Mouse (Mus musculus) ES-E14 (cell line): ENCODE measurements at regions not wholly inside any gene's neighbourhood (a gene's known extent, or its start where the extent isn't known, plus 50 kb on each side); places are given as distances from the start of the nearest gene placed in this dataset.

ENCODE experiments used
- DNase-seq: peaks from one replicate; pipeline ENCODE4 v3.0.0-alpha.2; 2013; ENCODE audit warnings: low read depth, low spot score
- H3K27ac ChIP-seq: 2 replicates; pipeline ENCODE4 v1.5.1; 2012; ENCODE audit warnings: low read depth, mild to moderate bottlenecking, low read length, moderate library complexity, mixed read lengths; ENCODE audit not compliant: poor library complexity, insufficient read depth, severe bottlenecking
- H3K36me3 ChIP-seq: 2 replicates; pipeline ENCODE4 v1.6.1; 2012; ENCODE audit warnings: mild to moderate bottlenecking, low read length, moderate library complexity, mixed read lengths; ENCODE audit not compliant: control insufficient read depth, poor library complexity, insufficient read depth, severe bottlenecking
- H3K4me1 ChIP-seq, 2 experiments: fragments of 150-350 bp in 1 of 2; sonication (generic) in 1 of 2; 2 replicates each; pipeline ENCODE4 v1.6.1; 2012; ENCODE audit warnings: low read length in 2 of 2, mild to moderate bottlenecking in 1 of 2, mixed read lengths in 1 of 2; ENCODE audit not compliant: control insufficient read depth in 2 of 2, insufficient read depth in 2 of 2, poor library complexity in 1 of 2
- H3K4me3 ChIP-seq, 2 experiments: fragments of 150-350 bp in 1 of 2; sonication (generic) in 1 of 2; 2 replicates each; pipeline ENCODE4 v1.5.1; 2012; ENCODE audit warnings: low read length in 2 of 2, low read depth in 1 of 2, mild to moderate bottlenecking in 1 of 2, mixed read lengths in 1 of 2; ENCODE audit not compliant: insufficient read depth in 1 of 2, poor library complexity in 1 of 2, severe bottlenecking in 1 of 2
- H3K9ac ChIP-seq: 2 replicates; pipeline ENCODE4 v1.6.1; 2012; ENCODE audit warnings: low read depth, mild to moderate bottlenecking, low read length, mixed read lengths; ENCODE audit not compliant: poor library complexity, insufficient read depth, severe bottlenecking
- H3K9me3 ChIP-seq: fragments of 150-350 bp; sonication (generic); 2 replicates; pipeline ENCODE4 v1.6.1; 2012; ENCODE audit warnings: low read depth, mild to moderate bottlenecking, low read length; ENCODE audit not compliant: control insufficient read depth, insufficient read depth
- CHD2 ChIP-seq: IDR thresholded peaks from 2 replicates; pipeline ENCODE4 v1.6.1; 2014; ENCODE audit warnings: mild to moderate bottlenecking, low read depth, low read length, inconsistent platforms
- HCFC1 ChIP-seq: IDR thresholded peaks from 2 replicates; pipeline ENCODE4 v1.6.1; 2012; ENCODE audit warnings: low read length, inconsistent platforms, borderline replicate concordance; ENCODE audit not compliant: insufficient read depth
- MAFK ChIP-seq: IDR thresholded peaks from 2 replicates; pipeline ENCODE4 v1.6.1; 2014; ENCODE audit warnings: mild to moderate bottlenecking, low read depth, low read length, inconsistent platforms; ENCODE audit not compliant: insufficient read depth
- ZC3H11A ChIP-seq: IDR thresholded peaks from 2 replicates; pipeline ENCODE4 v1.6.1; 2012; ENCODE audit warnings: low read depth, mild to moderate bottlenecking, inconsistent platforms, low read length, borderline replicate concordance
- ZNF384 ChIP-seq: IDR thresholded peaks from 2 replicates; pipeline ENCODE4 v1.6.1; 2012; ENCODE audit warnings: low read depth, low read length, inconsistent platforms
- in situ Hi-C, 2 experiments: fragments of 600-800 bp; cut with MboI; formaldehyde crosslinking; loops; one replicate each; pipeline ENCODE4 v1.15.1; 2025; ENCODE audit warnings: low sequenced_read_pairs in 2 of 2, inconsistent platforms in 1 of 2; ENCODE audit not compliant: unreplicated experiment in 2 of 2

DNA sequence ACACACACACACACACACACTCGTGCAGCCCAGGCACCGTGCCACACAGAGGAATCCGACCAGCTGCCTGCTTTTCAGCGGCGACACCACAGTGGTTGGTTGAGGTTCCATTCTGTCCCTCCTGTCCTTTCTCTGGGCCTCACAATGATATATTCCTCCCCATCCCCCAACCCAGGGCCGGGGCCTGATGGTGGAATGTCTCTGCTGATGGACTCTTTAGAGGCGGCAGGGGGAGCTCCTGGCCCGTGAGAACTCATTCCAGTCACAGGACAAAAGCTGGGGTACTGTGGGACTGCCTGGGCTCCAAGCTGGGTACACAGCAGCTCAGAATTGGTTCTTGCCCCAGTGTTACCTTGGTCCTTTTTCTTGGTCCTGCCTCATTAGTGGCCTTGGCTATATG is 78.1 kb downstream of the Tpra1 start:
- no peak overlapping the region for H3K27ac ChIP-seq
- TF ChIP-seq MAFK, result no peak
- no peak for TF ChIP-seq ZC3H11A
- no peak for TF ChIP-seq HCFC1
- TF ChIP-seq CHD2, result no peak
- no peak for TF ChIP-seq ZNF384
- in situ Hi-C loops, result no loop called here
- peaks cover 0 to 15% of the 10 kb centered on the region in 2 experiments; a peak in 1 of 4 replicates for H3K4me1 ChIP-seq
- H3K9ac ChIP-seq, result no peak overlapping the region
- H3K36me3 ChIP-seq, result no peaks in the 10 kb centered on the region
- no peak overlapping the region for H3K4me3 ChIP-seq
- DNase-seq, result no peak
- no peaks in the 10 kb centered on the region for H3K9me3 ChIP-seq

GRCm38 (mm10) chr6:88981544-88981943 is 79.5 kb downstream of the Tpra1 start:
- no peak overlapping the region for H3K27ac ChIP-seq
- H3K36me3 ChIP-seq, result no peaks in the 10 kb centered on the region
- H3K4me3 ChIP-seq, result no peak overlapping the region
- DNase-seq, result no peak
- H3K9me3 ChIP-seq, result no peaks in the 10 kb centered on the region
- in situ Hi-C loops, result no loop called here
- TF ChIP-seq HCFC1, result no peak
- no peak for TF ChIP-seq CHD2
- no peak for TF ChIP-seq ZC3H11A
- no peak for TF ChIP-seq MAFK
- TF ChIP-seq ZNF384, result no peak
- H3K9ac ChIP-seq, result no peak overlapping the region
- peaks cover 0 to 8% of the 10 kb centered on the region in 2 experiments; a peak in 1 of 4 replicates for H3K4me1 ChIP-seq

DNA sequence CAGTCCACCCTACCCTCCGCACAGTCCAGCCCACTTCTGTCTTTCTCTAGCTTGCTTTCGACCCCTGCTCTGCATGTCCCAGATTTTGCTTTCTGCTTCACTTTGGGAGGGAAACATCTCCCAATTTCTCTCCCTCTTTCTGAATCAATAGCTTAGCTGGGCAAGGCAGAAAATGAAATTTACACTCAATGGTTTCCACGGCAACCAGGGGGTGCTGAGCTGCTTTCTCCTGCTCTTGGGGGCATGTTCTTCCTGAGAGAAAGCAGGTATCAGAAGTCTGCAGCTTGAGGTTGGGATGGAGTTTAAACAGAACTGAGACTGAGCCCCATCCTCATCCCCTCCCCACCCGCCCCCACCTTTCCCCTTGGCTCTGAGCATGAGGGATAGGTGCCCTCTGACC is 82.1 kb downstream of the Tpra1 start:
- H3K4me1 ChIP-seq, result peaks cover 0 to 2% of the 10 kb centered on the region in 2 experiments; a peak in 1 of 4 replicates
- no peaks in the 10 kb centered on the region for H3K9me3 ChIP-seq
- in situ Hi-C loops, result no loop called here
- no peak overlapping the region for H3K9ac ChIP-seq
- TF ChIP-seq ZC3H11A (no peak), CHD2 (no peak), HCFC1 (no peak), MAFK (no peak), ZNF384 (no peak)
- H3K27ac ChIP-seq, result no peak overlapping the region
- H3K36me3 ChIP-seq, result no peaks in the 10 kb centered on the region
- H3K4me3 ChIP-seq, result no peak overlapping the region
- DNase-seq, result no peak

- no peak overlapping the region for H3K27ac ChIP-seq
Observed at GRCm38 (mm10) chr6:88984863-88985262, 82.8 kb downstream of the Tpra1 start.

GRCm38 (mm10) chr6:88988551-88988950 is 86.5 kb downstream of the Tpra1 start:
- Histone ChIP-seq H3K9ac (no peak overlapping the region), H3K4me1 (peaks cover 0 to 2% of the 10 kb centered on the region in 2 experiments; a peak in 1 of 4 replicates), H3K36me3 (no peaks in the 10 kb centered on the region), H3K27ac (no peak overlapping the region), H3K4me3 (no peak overlapping the region), H3K9me3 (no peaks in the 10 kb centered on the region)
- TF ChIP-seq CHD2, result no peak
- no peak for TF ChIP-seq HCFC1
- no peak for TF ChIP-seq MAFK
- no peak for TF ChIP-seq ZNF384
- TF ChIP-seq ZC3H11A, result no peak
- in situ Hi-C loops, result no loop called here
- DNase-seq, result no peak

More at GRCm38 (mm10) chr6:88984863-88985262, 82.8 kb downstream of the Tpra1 start:
- in situ Hi-C loops, result no loop called here
- no peak for TF ChIP-seq ZNF384
- TF ChIP-seq ZC3H11A, result no peak
- Histone ChIP-seq H3K36me3 (no peaks in the 10 kb centered on the region), H3K9ac (no peak overlapping the region), H3K4me3 (no peak overlapping the region), H3K4me1 (peaks cover 0 to 2% of the 10 kb centered on the region in 2 experiments; a peak in 1 of 4 replicates), H3K9me3 (no peaks in the 10 kb centered on the region)
- no peak for DNase-seq
